Mouse (Mus musculus) heart, postnatal 0 days (tissue): Measurements from ENCODE around the gene Hmcn2. TPM values are rescaled to one million over a fixed set of nuclear protein-coding genes. Genes with fewer than 3 reads are reported as not detected.
A peak's percentile ranks its signal among the peaks of the same experiment; 100 is the strongest.

Experiments used
- ATAC-seq: fragments of 200-750 bp; cut with Nextera tagmentation; 2 replicates; pipeline ENCODE4 v1.8.0; 2017; ENCODE audit warnings: low read depth, moderate number of reproducible peaks, moderate library complexity; ENCODE audit not compliant: insufficient read depth
- DNase-seq: peaks from one replicate; pipeline ENCODE4 v3.0.0-alpha.2; 2016; ENCODE audit warnings: low spot score
- H3K27ac ChIP-seq: fragments of 300-500 bp; sonication (generic); 2 replicates; pipeline ENCODE4 v1.5.1; 2014; ENCODE audit warnings: low read depth, mild to moderate bottlenecking
- H3K27me3 ChIP-seq: fragments of 300-500 bp; sonication (generic); 2 replicates; pipeline ENCODE4 v1.6.1; 2014; ENCODE audit warnings: low read length, mixed read lengths; ENCODE audit not compliant: control insufficient read depth, insufficient read depth
- H3K36me3 ChIP-seq: fragments of 300-500 bp; sonication (generic); replicated peaks from 2 replicates; pipeline ENCODE4 v1.6.1; 2014; ENCODE audit warnings: low read length, mixed read lengths; ENCODE audit not compliant: control insufficient read depth, insufficient read depth
- H3K4me1 ChIP-seq: fragments of 300-500 bp; sonication (generic); 2 replicates; pipeline ENCODE4 v1.6.1; 2014; ENCODE audit warnings: antibody characterized with exemption; ENCODE audit not compliant: control insufficient read depth, insufficient read depth
- H3K4me2 ChIP-seq: fragments of 300-500 bp; sonication (generic); 2 replicates; pipeline ENCODE4 v1.6.1; 2014; ENCODE audit warnings: low read depth, mild to moderate bottlenecking, low read length, moderate library complexity
- H3K4me3 ChIP-seq: fragments of 300-500 bp; sonication (generic); 2 replicates; pipeline ENCODE4 v1.5.1; 2014; ENCODE audit warnings: low read depth, low read length
- H3K9ac ChIP-seq: fragments of 300-500 bp; sonication (generic); replicated peaks from 2 replicates; pipeline ENCODE4 v1.6.1; 2014; ENCODE audit warnings: low read depth, low read length, mixed read lengths
- H3K9me3 ChIP-seq: fragments of 300-500 bp; sonication (generic); replicated peaks from 2 replicates; pipeline ENCODE4 v1.6.1; 2016; ENCODE audit warnings: low read length; ENCODE audit not compliant: control insufficient read depth
- CTCF ChIP-seq: IDR thresholded peaks from 2 replicates; pipeline ENCODE4 v1.5.1; 2016; ENCODE audit warnings: antibody characterized with exemption, control low read depth, low read depth
- EP300 ChIP-seq: IDR thresholded peaks from 2 replicates; pipeline ENCODE4 v1.6.1; 2016; ENCODE audit warnings: antibody characterized with exemption, low read depth
- WGBS: fragments of 180-500 bp; shearing (Covaris S2); extraction: QIAGEN DNeasy Blood & Tissue Kit; methylation state at CpG from one replicate; pipeline ENCODE4 v1.1.7; 2014; 5-methylcytosine and 5-hydroxymethylcytosine counted together
- polyA plus RNA-seq: library from polyadenylated mRNA; unstranded; fragments of >200 nt; fragmentation: Nextera tagmentation; extraction: Ambion mirVana; gene quantifications from 2 replicates; pipeline ENCODE4 v1.2.1, GENCODE M21; 2015
- total RNA-seq: library from RNA; depleted of rRNA; stranded (reverse); fragments of >200 nt; gene quantifications from 2 replicates; pipeline ENCODE4 v1.2.3, GENCODE M21; 2014; ENCODE audit warnings: low replicate concordance; rRNA removed

Hmcn2 gene
- total and polyA plus RNA-seq, 2 experiments from 2014 or later, result 0.67 to 3.1 TPM

GRCm38 (mm10) chr2:31501448-31502130 lies 187.4 kb downstream of the Hmcn2 start:
- no peak overlapping the region for H3K4me3 ChIP-seq
- peaks cover 19% of the 10 kb centered on the region; the same call in 1 of the 2 replicates for H3K27me3 ChIP-seq
- ATAC-seq (0 out of 2 replicates have a peak, but pooled peaks have one; percentile 24), DNase-seq (no peak)
- TF ChIP-seq EP300 (no peak), CTCF (no peak)
- H3K36me3 ChIP-seq, result no peaks in the 10 kb centered on the region
- WGBS, result 67% methylated on average over 20 of the region's 20 CpGs
- H3K4me2 ChIP-seq, result no peak overlapping the region
- H3K4me1 ChIP-seq, result no peaks in the 10 kb centered on the region
- no peak overlapping the region for H3K9ac ChIP-seq
- H3K27ac ChIP-seq, result no peak overlapping the region
- no peaks in the 10 kb centered on the region for H3K9me3 ChIP-seq

DNA sequence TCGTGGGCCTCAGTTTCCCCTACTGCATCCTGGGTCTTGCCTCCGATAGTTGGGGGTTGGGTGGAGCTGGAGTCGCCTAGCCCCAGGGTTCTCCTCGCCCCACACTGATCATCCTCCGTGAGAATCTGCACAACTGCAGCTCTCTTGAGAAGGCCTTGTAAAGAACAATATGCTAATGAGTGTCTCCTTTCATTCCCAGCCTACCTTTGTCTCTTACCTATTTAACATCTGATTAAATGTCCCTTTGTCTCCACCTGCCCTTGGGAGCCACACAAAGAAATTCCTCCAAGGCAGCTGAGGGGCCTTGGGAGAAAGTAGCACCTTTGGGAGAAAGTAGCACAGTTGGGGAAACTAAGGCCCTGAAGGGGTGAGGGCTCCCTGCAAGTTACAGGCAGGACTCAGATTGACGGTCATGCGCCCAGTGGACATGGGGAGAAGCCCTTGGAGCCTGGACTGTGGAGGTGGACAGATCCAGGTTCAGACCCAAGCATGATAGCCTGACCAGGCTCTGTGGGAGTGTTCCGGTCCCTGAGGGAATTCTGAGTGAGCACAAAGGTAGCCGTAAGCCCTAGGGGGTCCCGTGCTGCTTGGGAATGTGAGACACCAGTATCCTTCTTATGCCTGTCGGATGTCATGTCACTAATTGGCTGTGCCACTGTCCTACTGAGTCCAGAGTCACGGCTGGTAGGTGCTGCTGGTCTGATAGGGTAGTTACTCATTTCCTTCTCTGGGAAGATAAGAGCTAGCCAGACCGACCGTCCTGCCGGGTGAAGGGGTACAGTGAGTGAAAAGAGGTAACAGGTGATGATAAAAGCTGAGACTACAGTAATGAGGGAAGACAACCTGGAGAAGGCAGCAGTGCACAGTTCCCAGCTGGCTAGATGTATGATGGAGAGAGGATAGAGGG lies 188.7 kb downstream of the Hmcn2 start:
- Histone ChIP-seq H3K4me2 (no peak overlapping the region), H3K9ac (no peak overlapping the region), H3K27me3 (peaks cover 17% of the 10 kb centered on the region; the same call in 1 of the 2 replicates), H3K4me1 (no peaks in the 10 kb centered on the region), H3K9me3 (no peaks in the 10 kb centered on the region), H3K36me3 (no peaks in the 10 kb centered on the region), H3K27ac (no peak overlapping the region), H3K4me3 (no peak overlapping the region)
- ATAC-seq (no peak), DNase-seq (no peak)
- TF ChIP-seq EP300 (no peak), CTCF (no peak)
- 43% methylated on average over 15 of the region's 15 CpGs for WGBS

GRCm38 (mm10) chr2:31505472-31505871 lies 191.3 kb downstream of the Hmcn2 start:
- no peak overlapping the region for H3K9ac ChIP-seq
- no peaks in the 10 kb centered on the region for H3K4me1 ChIP-seq
- H3K4me3 ChIP-seq, result no peak overlapping the region
- no peak overlapping the region for H3K27ac ChIP-seq
- no peak for DNase-seq
- H3K27me3 ChIP-seq, result peaks cover 10% of the 10 kb centered on the region; the same call in 1 of the 2 replicates
- TF ChIP-seq EP300 (no peak), CTCF (no peak)
- no peak for ATAC-seq
- no peaks in the 10 kb centered on the region for H3K36me3 ChIP-seq
- WGBS, result 61% methylated on average over 11 of the region's 11 CpGs
- no peaks in the 10 kb centered on the region for H3K9me3 ChIP-seq
- no peak overlapping the region for H3K4me2 ChIP-seq

GRCm38 (mm10) chr2:31508851-31509250 lies 194.6 kb downstream of the Hmcn2 start:
- no peak overlapping the region for H3K4me2 ChIP-seq

More at GRCm38 (mm10) chr2:31508851-31509250, 194.6 kb downstream of the Hmcn2 start:
- Histone ChIP-seq H3K9me3 (no peaks in the 10 kb centered on the region), H3K9ac (no peak overlapping the region), H3K27ac (no peak overlapping the region), H3K27me3 (peaks cover 4% of the 10 kb centered on the region; the same call in 1 of the 2 replicates), H3K4me3 (no peak overlapping the region), H3K4me1 (no peaks in the 10 kb centered on the region), H3K36me3 (no peaks in the 10 kb centered on the region)
- no peak for DNase-seq
- ATAC-seq, result no peak
- 93% methylated on average over 6 of the region's 6 CpGs for WGBS
- TF ChIP-seq EP300, result no peak
- no peak for TF ChIP-seq CTCF

Other genes with a start within 250 kb of the Hmcn2 start
- 6.4 and 7.7 TPM in 2 replicates for gene Fnbp1, start 172.4 kb upstream of the Hmcn2 start, total RNA-seq
- gene Fnbp1, start 172.4 kb upstream of the Hmcn2 start, polyA plus RNA-seq, result 10.0 and 11.4 TPM in 2 replicates
- 42.2 and 69.4 TPM in 2 replicates for gene Gpr107, start 162.1 kb upstream of the Hmcn2 start, total RNA-seq
- gene Gpr107, start 162.1 kb upstream of the Hmcn2 start, polyA plus RNA-seq, result 19.1 and 20.3 TPM in 2 replicates
- gene Ncs1, start 68.6 kb upstream of the Hmcn2 start, total RNA-seq, result 24.9 and 31.4 TPM in 2 replicates
- gene Ncs1, start 68.6 kb upstream of the Hmcn2 start, polyA plus RNA-seq, result 17.7 and 18.6 TPM in 2 replicates
- 8.2 and 16.8 TPM in 2 replicates for gene Ass1, start 155.8 kb downstream of the Hmcn2 start, total RNA-seq
- gene Ass1, start 155.8 kb downstream of the Hmcn2 start, polyA plus RNA-seq, result 4.3 and 4.9 TPM in 2 replicates